22 mouse cellular contexts compared by ENCODE assay signal in the genomic region with DNA sequence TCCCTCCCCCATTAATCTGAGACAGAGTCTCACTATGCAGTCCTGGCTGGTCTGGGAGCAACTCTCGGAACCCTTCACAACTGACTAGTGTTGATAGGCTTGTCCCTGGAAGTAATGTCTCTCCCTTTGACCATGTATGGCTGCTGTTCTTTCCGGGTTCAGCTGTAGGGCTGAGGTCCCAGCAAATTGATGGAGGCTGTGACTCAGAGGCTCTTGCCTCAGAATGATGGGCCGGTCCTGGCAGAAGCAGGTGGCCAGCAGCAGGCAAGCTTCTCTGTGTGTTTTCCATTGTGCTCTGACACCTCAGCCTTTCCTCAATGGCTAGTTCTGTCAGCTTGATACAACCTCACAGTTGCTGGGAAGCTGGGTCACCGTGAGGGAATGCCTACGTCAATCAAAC. TPM values are rescaled to one million over a fixed set of nuclear protein-coding genes. Genes with fewer than 3 reads are reported as not detected.
DNase-seq lines count a peak whose midpoint lies in the region; TF ChIP-seq lines count a peak whose summit lies in the region.
"Had no signal": no experiment of that assay in that cellular context is flagged by ENCODE, and none has a peak within 500 bp of the region (broad histone marks: within the 10 kb centered on the region; RNA-seq: fewer than 3 reads in every experiment).

No protein-coding gene starts in this region.

- H3ac ChIP-seq in myocyte (ENCODE audit: control insufficient read depth, insufficient read length): no peak overlapping the region

- H3K79me2 ChIP-seq in myocyte (ENCODE audit: control insufficient read depth, insufficient read depth): no peaks in the 10 kb centered on the region

- TF ChIP-seq POLR2A in myocyte (IDR thresholded peaks at IDR 0.05; ENCODE audit: insufficient read length, low read depth): no peak
- TF ChIP-seq POLR2A in lung, adult 2 months (IDR thresholded peaks at IDR 0.05; ENCODE audit: borderline replicate concordance, extremely low read depth, low read depth, low read length): no peak

- H3K27me3 ChIP-seq in myocyte (ENCODE audit: control insufficient read depth, insufficient read depth, insufficient read length): peaks cover 4% of the 10 kb centered on the region
- H3K27me3 ChIP-seq: embryonic facial prominence, embryonic 15.5 days; forebrain, embryonic 15.5 days; heart, embryonic 12.5 days; hindbrain, embryonic 12.5 days; kidney, embryonic 15.5 days; limb, embryonic 15.5 days had no signal

- no peaks in the 10 kb centered on the region for H3K4me1 ChIP-seq in lung, adult 2 months (ENCODE audit: control insufficient read depth, insufficient read depth, low read length)
- H3K4me1 ChIP-seq: embryonic facial prominence, embryonic 15.5 days; forebrain, embryonic 15.5 days; hindbrain, embryonic 12.5 days; kidney, embryonic 15.5 days; limb, embryonic 15.5 days; liver, embryonic 15.5 days; midbrain, embryonic 12.5 days had no signal

- TF ChIP-seq CTCF in lung, adult 2 months (IDR thresholded peaks at IDR 0.05; ENCODE audit: insufficient read depth, low read length): no peak

- DNase-seq in adrenal gland, postnatal 14 days: peak; percentile 53
- no peak for DNase-seq in adrenal gland, postnatal 4 days (ENCODE audit: low spot score in 2 of 2)
- DNase-seq in retina, postnatal 1 day: peak; percentile 20
- no peak for DNase-seq in retina, embryonic 14.5 days (ENCODE audit: low spot score)
- no peak for DNase-seq in lung, adult 2 months
- DNase-seq in layer of hippocampus, postnatal 14 days (ENCODE audit: low spot score in 2 of 2): no peak
- DNase-seq: cerebellum, adult 9-10 months; gastrocnemius, postnatal 10 days; heart, adult 18-20 months; kidney, adult 11 months; kidney, postnatal 36 days; lung, postnatal 10 days; thymus, postnatal 36 days had no signal

- no peaks in the 10 kb centered on the region for H3K36me3 ChIP-seq in myocyte (ENCODE audit: control insufficient read depth, insufficient read depth)
- H3K36me3 ChIP-seq: embryonic facial prominence, embryonic 15.5 days; forebrain, embryonic 15.5 days; heart, embryonic 12.5 days; hindbrain, embryonic 12.5 days; kidney, embryonic 15.5 days; limb, embryonic 15.5 days; liver, embryonic 15.5 days; midbrain, embryonic 12.5 days had no signal

- no peak overlapping the region for H3K4me3 ChIP-seq in myocyte
- no peak overlapping the region for H3K4me3 ChIP-seq in lung, adult 2 months (replicated peaks; ENCODE audit: extremely low read depth, low read depth, low read length)
- H3K4me3 ChIP-seq: embryonic facial prominence, embryonic 15.5 days; forebrain, embryonic 15.5 days; heart, embryonic 12.5 days; hindbrain, embryonic 12.5 days; kidney, embryonic 15.5 days; limb, embryonic 15.5 days; liver, embryonic 15.5 days; midbrain, embryonic 12.5 days had no signal

- WGBS in lung, adult 2 months: 70% methylated on average over 5 of the region's 5 CpGs

- H3K4me2 ChIP-seq in myocyte (ENCODE audit: low read depth): no peak overlapping the region
- H3K4me2 ChIP-seq: embryonic facial prominence, embryonic 15.5 days; forebrain, embryonic 15.5 days; heart, embryonic 12.5 days; hindbrain, embryonic 12.5 days; kidney, embryonic 15.5 days; limb, embryonic 15.5 days; liver, embryonic 15.5 days; midbrain, embryonic 12.5 days had no signal

TF ChIP-seq in myocyte, 11 proteins besides CTCF, POLR2A, EP300 and RAD21:
- TF ChIP-seq SRF (IDR thresholded peaks at IDR 0.05; ENCODE audit: control insufficient read depth, insufficient read length, low read depth) (peak; percentile 79), MAX (IDR thresholded peaks at IDR 0.05; ENCODE audit: low read depth) (no peak), MYOD1 (IDR thresholded peaks at IDR 0.05; ENCODE audit: control insufficient read depth in 1 of 3, insufficient read length in 2 of 3, low read depth in 2 of 3) (peak in 1 of 3 experiments; percentile 8)
TF ChIP-seq in myocyte: peak in this region for 2.

RNA-seq across cellular contexts. Expression of gene Dnajc28, which starts 6.3 kb away (rescaled TPM):
- total RNA-seq in adrenal gland, postnatal 14 days (2021): 12.8 and 15.1 TPM in 2 replicates
- 1 to 10 TPM; 5.6 to 8.7 TPM for total RNA-seq in adrenal gland, postnatal 4 days (2021)
- 0.80 TPM for polyA plus RNA-seq in myocyte (2012; fragmentation: generic; extraction: Trizol)
- polyA plus RNA-seq in lung, adult 2 months (2012; rRNA removed): 1.3 and 1.7 TPM in 2 replicates
- 1 to 10 TPM; 5.0 to 6.5 TPM for total RNA-seq in layer of hippocampus, postnatal 14 days (2021)

RNA-seq across cellular contexts. Expression of gene Tmem50b, which starts 14.9 kb away (rescaled TPM):
- 45.6 and 48.0 TPM in 2 replicates for total RNA-seq in adrenal gland, postnatal 14 days (2021)
- 10 to 100 TPM; 29.2 to 29.8 TPM for total RNA-seq in adrenal gland, postnatal 4 days (2021)
- polyA plus RNA-seq in myocyte (2012; fragmentation: generic; extraction: Trizol): 11.4 TPM
- 87.2 and 111 TPM in 2 replicates for polyA plus RNA-seq in lung, adult 2 months (2012; rRNA removed)
- 100 to 1,000 TPM; 126 to 142 TPM for total RNA-seq in layer of hippocampus, postnatal 14 days (2021)

RNA-seq across cellular contexts. Expression of gene Gart, which starts 34.2 kb away (rescaled TPM):
- total RNA-seq in adrenal gland, postnatal 14 days (2021): 96.7 and 98.3 TPM in 2 replicates
- 100 to 1,000 TPM; 117 to 118 TPM for total RNA-seq in adrenal gland, postnatal 4 days (2021)
- polyA plus RNA-seq in myocyte (2012; fragmentation: generic; extraction: Trizol): 64.1 TPM
- polyA plus RNA-seq in lung, adult 2 months (2012; rRNA removed): 19.1 and 29.5 TPM in 2 replicates
- total RNA-seq in layer of hippocampus, postnatal 14 days (2021): 10 to 100 TPM; 45.7 to 56.7 TPM

RNA-seq across cellular contexts. Expression of gene Son, which starts 34.8 kb away (rescaled TPM):
- 226 and 238 TPM in 2 replicates for total RNA-seq in adrenal gland, postnatal 14 days (2021)
- 100 to 1,000 TPM; 265 to 299 TPM for total RNA-seq in adrenal gland, postnatal 4 days (2021)
- 48.7 TPM for polyA plus RNA-seq in myocyte (2012; fragmentation: generic; extraction: Trizol)
- polyA plus RNA-seq in lung, adult 2 months (2012; rRNA removed): 144 and 200 TPM in 2 replicates
- 100 to 1,000 TPM; 224 to 256 TPM for total RNA-seq in layer of hippocampus, postnatal 14 days (2021)

Comparison
In these comparisons a context has a peak if more than half of its experiments do, and no peak if none do; other contexts are left out.
1. DNase-seq: peak in adrenal gland, postnatal 14 days (single experiment) and retina, postnatal 1 day (single experiment); none in adrenal gland, postnatal 4 days (0 of 2), retina, embryonic 14.5 days (single experiment), lung, adult 2 months (single experiment) and layer of hippocampus, postnatal 14 days (0 of 2).